Mouse (Mus musculus) testis, adult 2 months (tissue): Measurements from ENCODE around the gene Ptpn3.

Source experiments
- CTCF ChIP-seq: fragments of 200-500 bp; IDR thresholded peaks from 2 replicates; pipeline ENCODE4 v1.5.1; 2012; ENCODE audit warnings: low read depth, mild to moderate bottlenecking, inconsistent platforms, low read length, moderate library complexity; ENCODE audit not compliant: control insufficient read depth, insufficient read depth, insufficient replicate concordance
- POLR2A ChIP-seq: fragments of 200-500 bp; IDR thresholded peaks from 2 replicates; pipeline ENCODE4 v1.6.1; 2012; ENCODE audit warnings: low read depth, mild to moderate bottlenecking, inconsistent platforms, low read length, moderate library complexity; ENCODE audit not compliant: control insufficient read depth

GRCm38 (mm10) chr4:57320606-57321327 lies 19.1 kb upstream of the Ptpn3 start:
- peak; percentile 39; the same call in 1 of the 2 replicates for TF ChIP-seq CTCF
- no peak for TF ChIP-seq POLR2A
